Mouse (Mus musculus) thymus, adult 2 months (tissue): ENCODE data around the gene Rcan1. TPM values are rescaled to one million over a fixed set of nuclear protein-coding genes. Genes with fewer than 3 reads are reported as not detected.
A peak's percentile ranks its signal among the peaks of the same experiment; 100 is the strongest.

Experiments used
- DNase-seq: peaks from one replicate; pipeline ENCODE4 v3.0.0; 2021
- H3K27ac ChIP-seq: fragments of 200-500 bp; 2 replicates; pipeline ENCODE4 v1.5.1; 2012; ENCODE audit warnings: low read length, control low read depth; ENCODE audit not compliant: control insufficient read depth, insufficient read depth
- H3K27me3 ChIP-seq: fragments of 200-500 bp; 2 replicates; pipeline ENCODE4 v1.6.1; 2012; ENCODE audit warnings: mild to moderate bottlenecking, low read length, moderate library complexity, mixed read lengths; ENCODE audit not compliant: control insufficient read depth, insufficient read depth
- H3K36me3 ChIP-seq: fragments of 200-500 bp; 2 replicates; pipeline ENCODE4 v1.6.1; 2012; ENCODE audit warnings: mild to moderate bottlenecking, low read length, moderate library complexity; ENCODE audit not compliant: control insufficient read depth, insufficient read depth
- H3K4me1 ChIP-seq: fragments of 200-500 bp; replicated peaks from 2 replicates; pipeline ENCODE4 v1.6.1; 2012; ENCODE audit warnings: low read length; ENCODE audit not compliant: control insufficient read depth, insufficient read depth
- H3K4me3 ChIP-seq: fragments of 200-500 bp; 2 replicates; pipeline ENCODE4 v1.5.1; 2012; ENCODE audit warnings: mild to moderate bottlenecking, low read length, control low read depth, moderate library complexity; ENCODE audit not compliant: control insufficient read depth, insufficient read depth
- CTCF ChIP-seq: fragments of 200-500 bp; IDR thresholded peaks from 2 replicates; pipeline ENCODE4 v1.5.1; 2012; ENCODE audit warnings: mild to moderate bottlenecking, control low read depth, low read length, moderate library complexity, borderline replicate concordance; ENCODE audit not compliant: control insufficient read depth, poor library complexity, insufficient read depth; ENCODE audit errors: extremely low read depth
- POLR2A ChIP-seq: fragments of 200-500 bp; IDR thresholded peaks from 2 replicates; pipeline ENCODE4 v1.6.1; 2012; ENCODE audit warnings: mild to moderate bottlenecking, low read length, control low read depth, moderate library complexity; ENCODE audit not compliant: control insufficient read depth, poor library complexity, insufficient read depth; ENCODE audit errors: extremely low read depth
- WGBS: fragments of 180-500 bp; shearing (Covaris S2); methylation state at CpG from one replicate; pipeline ENCODE4 v1.1.7; 2018; 5-methylcytosine and 5-hydroxymethylcytosine counted together
- polyA plus RNA-seq: library from polyadenylated mRNA; depleted of rRNA; stranded (reverse); fragments of >200 nt; gene quantifications from 2 replicates; pipeline ENCODE4 v1.2.3, GENCODE M21; 2012

Gene Rcan1
- polyA plus RNA-seq, 1 experiment, result 13.8 TPM

- TF ChIP-seq CTCF, result no peak
- TF ChIP-seq POLR2A, result no peak
- Histone ChIP-seq H3K4me3 (no peak overlapping the region), H3K27me3 (peaks cover 3% of the 10 kb centered on the region; the same call in 1 of the 2 replicates), H3K27ac (no peak overlapping the region), H3K36me3 (no peaks in the 10 kb centered on the region), H3K4me1 (no peaks in the 10 kb centered on the region)
- 86% methylated on average over 9 of the region's 9 CpGs for WGBS
- DNase-seq, result no peak
Measured at GRCm38 (mm10) chr16:92489356-92489755, 18.7 kb upstream of the Rcan1 start.

- H3K4me3 ChIP-seq, result no peak overlapping the region
- TF ChIP-seq CTCF (no peak), POLR2A (no peak)
- H3K36me3 ChIP-seq, result no peaks in the 10 kb centered on the region
- no peaks in the 10 kb centered on the region for H3K4me1 ChIP-seq
- no peak for DNase-seq
- H3K27me3 ChIP-seq, result peaks cover 3% of the 10 kb centered on the region; the same call in 1 of the 2 replicates
- no peak overlapping the region for H3K27ac ChIP-seq
- 87% methylated on average over 5 of the region's 5 CpGs for WGBS
Measured at GRCm38 (mm10) chr16:92488456-92488855, 17.8 kb upstream of the Rcan1 start.

DNA sequence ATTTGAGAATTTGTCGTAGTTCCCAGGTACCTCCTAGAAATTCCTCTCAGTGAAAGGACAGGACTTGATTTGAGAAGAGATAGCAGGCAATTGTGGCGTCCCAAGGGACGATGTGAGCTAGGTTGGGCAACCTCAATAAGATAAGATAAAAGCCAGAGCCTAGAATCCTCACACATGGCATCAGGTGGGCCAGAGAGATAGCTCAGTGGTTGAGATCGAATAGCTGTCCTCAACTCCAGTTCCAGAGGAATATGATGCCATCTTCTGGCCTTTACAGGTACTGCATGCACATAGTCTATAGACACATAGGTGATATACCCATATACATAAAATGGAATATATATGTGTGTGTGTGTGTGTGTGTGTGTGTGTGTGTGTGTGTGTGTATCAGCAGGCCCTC, 16.8 kb upstream of the Rcan1 start:
- no peaks in the 10 kb centered on the region for H3K36me3 ChIP-seq
- H3K27me3 ChIP-seq, result peaks cover 3% of the 10 kb centered on the region; the same call in 1 of the 2 replicates
- TF ChIP-seq POLR2A, result no peak
- TF ChIP-seq CTCF, result no peak
- WGBS, result 80% methylated on average over 4 of the region's 4 CpGs
- DNase-seq, result peak; percentile 44
- no peak overlapping the region for H3K27ac ChIP-seq
- no peak overlapping the region for H3K4me3 ChIP-seq
- H3K4me1 ChIP-seq, result no peaks in the 10 kb centered on the region

- no peak for DNase-seq
- Histone ChIP-seq H3K27me3 (no peaks in the 10 kb centered on the region), H3K27ac (no peak overlapping the region), H3K36me3 (no peaks in the 10 kb centered on the region), H3K4me3 (no peak overlapping the region), H3K4me1 (no peaks in the 10 kb centered on the region)
- TF ChIP-seq CTCF, result no peak
- no peak for TF ChIP-seq POLR2A
- WGBS, result 92% methylated on average over 6 of the region's 6 CpGs
Measured at GRCm38 (mm10) chr16:92487086-92487485, 16.4 kb upstream of the Rcan1 start.

DNA sequence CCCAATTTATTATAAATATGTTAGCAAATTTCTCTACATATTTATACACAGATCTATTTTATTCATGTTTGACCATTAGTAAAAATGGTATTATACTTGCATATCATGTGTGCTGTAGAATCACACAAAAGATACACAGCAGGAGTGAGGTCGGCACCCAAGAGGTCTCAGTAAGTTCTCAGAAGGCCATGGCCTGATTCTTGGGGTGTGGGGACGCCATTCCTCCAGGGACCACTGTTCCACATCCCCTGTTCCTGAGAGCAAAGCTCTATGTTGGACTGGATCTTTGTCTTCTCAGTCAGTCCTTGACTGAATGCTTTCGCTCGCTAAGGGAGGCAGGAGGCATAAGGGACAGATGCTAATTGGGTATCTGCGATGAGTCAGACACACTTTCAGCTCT, 14.8 kb upstream of the Rcan1 start, which contains the start of gene Clic6:
Gene Clic6, plus strand, starts transcription at position 301 of the 400 bp plus-strand sequence.
- DNase-seq, result no peak
- no peak within 1 kb of the TSS for H3K27ac ChIP-seq
- WGBS, result 97% methylated on average over 5 of the region's 5 CpGs

DNA sequence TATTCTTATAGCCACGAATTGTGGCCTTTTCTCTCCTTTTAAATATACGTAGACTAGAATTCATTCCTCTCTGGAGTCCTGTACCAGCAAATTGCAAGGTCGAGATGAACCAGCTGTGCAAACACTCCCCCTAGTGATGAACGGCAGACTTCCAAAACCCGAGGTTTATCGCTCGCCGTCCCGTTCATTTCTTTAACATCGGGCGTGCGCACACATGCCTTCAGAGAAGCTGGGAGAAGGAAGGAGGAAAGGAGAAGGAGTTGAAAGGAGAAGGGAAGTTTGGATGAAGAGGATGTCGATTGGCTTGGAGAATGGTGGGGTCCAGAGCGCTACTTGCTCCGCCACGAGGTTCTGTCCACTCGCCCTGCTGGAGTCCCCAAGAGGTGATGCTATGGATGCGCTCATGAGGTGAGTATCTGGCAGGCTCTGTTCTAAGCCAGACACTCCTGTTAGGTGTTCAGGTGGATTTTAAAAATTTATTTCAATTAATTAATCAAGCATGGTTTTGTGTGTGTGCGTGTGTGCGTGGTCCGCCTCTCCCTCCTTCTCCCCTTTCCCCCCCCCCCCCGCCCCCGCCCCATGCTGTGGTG, 8.0 kb upstream of the Rcan1 start:
- no peak overlapping the region for H3K27ac ChIP-seq
- H3K36me3 ChIP-seq, result no peaks in the 10 kb centered on the region
- no peaks in the 10 kb centered on the region for H3K27me3 ChIP-seq
- no peaks in the 10 kb centered on the region for H3K4me1 ChIP-seq
- H3K4me3 ChIP-seq, result no peak overlapping the region
- peak; percentile 47 for DNase-seq
- WGBS, result 18% methylated on average over 21 of the region's 23 CpGs
- TF ChIP-seq POLR2A (no peak), CTCF (no peak)

More for the DNA sequence above, 14.8 kb upstream of the Rcan1 start, which contains the start of gene Clic6:
- Histone ChIP-seq H3K27me3 (no peaks in the 10 kb centered on the region), H3K4me1 (no peaks in the 10 kb centered on the region), H3K36me3 (no peaks in the 10 kb centered on the region), H3K4me3 (no peak within 1 kb of the TSS)
- TF ChIP-seq CTCF (no peak), POLR2A (no peak)
